Mouse (Mus musculus) neural tube, embryonic 12.5 days (tissue): ENCODE measurements around the gene Cbl. TPM values are rescaled to one million over a fixed set of nuclear protein-coding genes. Genes with fewer than 3 reads are reported as not detected.

Experiments
- polyA plus RNA-seq: library from polyadenylated mRNA; unstranded; fragments of >200 nt; fragmentation: Nextera tagmentation; extraction: Ambion mirVana; gene quantifications from 2 replicates; pipeline ENCODE4 v1.2.1, GENCODE M21; 2016

Gene Cbl
- polyA plus RNA-seq, 1 experiment from 2014 or later, result 22.1 TPM

Other genes starting within 250 kb of the Cbl start
- gene Thy1, start 190.7 kb downstream of the Cbl start, polyA plus RNA-seq, result 0.33 and 0.91 TPM in 2 replicates
- gene Usp2, start 167.0 kb downstream of the Cbl start, polyA plus RNA-seq, result 9.1 and 9.3 TPM in 2 replicates
- gene Mfrp, start 132.3 kb downstream of the Cbl start, polyA plus RNA-seq, result 0.18 TPM in 1 of 2 replicates, not detected in the other
- gene C1qtnf5, start 126.8 kb downstream of the Cbl start, polyA plus RNA-seq, result 0.43 and 0.74 TPM in 2 replicates
- gene Gm49380, start 120.5 kb downstream of the Cbl start, polyA plus RNA-seq, result 0.18 and 0.51 TPM in 2 replicates
- gene Rnf26, start 120.5 kb downstream of the Cbl start, polyA plus RNA-seq, result 57.4 and 59.2 TPM in 2 replicates
- 19.2 and 19.4 TPM in 2 replicates for gene Mcam, start 99.6 kb downstream of the Cbl start, polyA plus RNA-seq
- gene Ccdc153, start 6.6 kb upstream of the Cbl start, polyA plus RNA-seq, result not detected in 2 replicates
- 0.09 and 0.14 TPM in 2 replicates for gene Pdzd3, start 17.4 kb upstream of the Cbl start, polyA plus RNA-seq
- gene Nlrx1, start 34.5 kb upstream of the Cbl start, polyA plus RNA-seq, result 3.7 and 3.8 TPM in 2 replicates
- gene Abcg4, start 54.6 kb upstream of the Cbl start, polyA plus RNA-seq, result 12.2 and 13.8 TPM in 2 replicates
- gene Hinfp, start 71.6 kb upstream of the Cbl start, polyA plus RNA-seq, result 31.2 and 33.5 TPM in 2 replicates
- 25.3 and 26.9 TPM in 2 replicates for gene C2cd2l, start 86.2 kb upstream of the Cbl start, polyA plus RNA-seq
- 34.6 and 39.1 TPM in 2 replicates for gene Dpagt1, start 92.0 kb upstream of the Cbl start, polyA plus RNA-seq
- gene H2afx, start 100.6 kb upstream of the Cbl start, polyA plus RNA-seq, result 281 and 302 TPM in 2 replicates
- 92.8 and 95.0 TPM in 2 replicates for gene Hmbs, start 110.2 kb upstream of the Cbl start, polyA plus RNA-seq
- 36.9 and 37.8 TPM in 2 replicates for gene Vps11, start 127.6 kb upstream of the Cbl start, polyA plus RNA-seq
- gene Hyou1, start 145.4 kb upstream of the Cbl start, polyA plus RNA-seq, result 31.0 and 33.0 TPM in 2 replicates
- gene Slc37a4, start 162.8 kb upstream of the Cbl start, polyA plus RNA-seq, result 44.1 and 45.5 TPM in 2 replicates
- 1,233 and 1,284 TPM in 2 replicates for gene Rps25, start 173.1 kb upstream of the Cbl start, polyA plus RNA-seq
- 266 and 275 TPM in 2 replicates for gene Trappc4, start 173.6 kb upstream of the Cbl start, polyA plus RNA-seq
- gene Ccdc84, start 184.5 kb upstream of the Cbl start, polyA plus RNA-seq, result 30.6 and 35.7 TPM in 2 replicates
- gene Foxr1, start 207.1 kb upstream of the Cbl start, polyA plus RNA-seq, result not detected in 2 replicates
- gene Upk2, start 220.9 kb upstream of the Cbl start, polyA plus RNA-seq, result 0.35 TPM in 1 of 2 replicates, not detected in the other
- 9.3 and 10.9 TPM in 2 replicates for gene Bcl9l, start 248.8 kb upstream of the Cbl start, polyA plus RNA-seq